Mouse (Mus musculus): ENCODE measurements around the gene Bpifb2. TPM values are rescaled to one million over a fixed set of nuclear protein-coding genes. Genes with fewer than 3 reads are reported as not detected.
"Not testable (repeated sequence)": the region's sequence is repeated elsewhere in the genome, so short reads cannot be mapped to it uniquely, and the experiment has no call there.

The Bpifb2 gene
- not detected in 2 replicates for polyA plus RNA-seq (2012; ENCODE audit: insufficient read depth, insufficient read length, missing spikeins)

GRCm38 (mm10) chr2:153874745-153875144 is at the start of gene Bpifb2:
Gene Bpifb2 (plus strand): TSS chr2:153875045.
- H3K4me1 ChIP-seq (ENCODE audit: control insufficient read depth, insufficient read depth, insufficient read length, low read length): no peaks in the 10 kb centered on the region
- no peak within 1 kb of the TSS for H3K4me3 ChIP-seq (ENCODE audit: insufficient read depth, low read depth, low read length)
- no peak within 1 kb of the TSS for H3K27ac ChIP-seq (replicated peaks; ENCODE audit: low read depth, low read length)

DNA sequence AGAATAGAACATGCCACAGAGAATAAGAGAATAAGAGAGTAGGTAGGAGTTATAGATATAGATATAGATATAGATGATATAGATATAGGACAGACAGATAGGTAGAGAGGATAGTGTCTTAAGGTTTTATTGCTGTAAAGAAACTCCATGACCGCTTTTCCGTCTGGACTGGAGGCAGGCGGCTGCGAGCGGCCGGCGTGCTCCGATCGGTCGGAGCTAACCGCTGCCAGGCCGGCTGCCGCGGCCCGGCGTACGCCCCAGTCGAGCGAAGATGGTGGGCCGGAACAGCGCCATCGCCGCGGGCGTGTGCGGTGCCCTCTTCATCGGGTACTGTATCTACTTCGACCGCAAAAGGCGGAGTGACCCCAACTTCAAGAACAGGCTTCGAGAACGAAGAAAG is 48.9 kb upstream of the Bpifb2 start:
- H3K4me3 ChIP-seq (ENCODE audit: insufficient read depth, low read depth, low read length); H3K4me1 ChIP-seq (ENCODE audit: control insufficient read depth, insufficient read depth, insufficient read length, low read length); H3K27ac ChIP-seq (replicated peaks; ENCODE audit: low read depth, low read length): not testable (repeated sequence)

DNA sequence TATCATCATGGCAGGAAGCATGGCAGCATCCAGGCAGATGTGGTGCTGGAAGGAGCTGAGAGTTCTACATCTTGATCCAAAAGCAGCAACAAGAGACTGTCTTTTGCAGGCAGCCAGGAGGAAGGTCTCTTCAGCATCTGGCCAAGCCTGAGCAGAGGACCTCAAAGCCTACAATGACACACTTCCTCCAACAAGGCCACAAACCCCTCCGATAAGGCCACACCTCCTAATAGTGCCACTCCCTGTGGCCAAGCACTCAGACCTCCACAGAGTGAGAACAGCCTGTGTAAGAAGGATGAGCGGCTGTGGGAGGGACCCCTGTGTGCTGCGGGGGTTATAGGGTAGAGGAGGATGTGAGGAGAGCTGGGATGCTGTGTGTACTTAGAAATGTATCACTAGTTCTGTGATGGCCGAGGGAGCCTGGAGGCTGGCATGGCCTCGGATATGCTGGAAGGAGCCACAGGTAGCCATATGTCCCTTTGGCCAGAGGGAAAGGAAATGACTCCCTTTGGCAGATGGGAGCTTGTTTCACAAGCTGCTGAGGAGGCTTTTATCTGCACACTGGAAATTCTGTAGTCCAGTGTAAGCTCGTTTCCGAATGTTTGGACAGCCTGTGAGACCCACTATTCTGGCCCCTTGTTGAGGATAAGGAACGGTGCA is 47.5 kb upstream of the Bpifb2 start:
- no peak overlapping the region for H3K27ac ChIP-seq (replicated peaks; ENCODE audit: low read depth, low read length)
- H3K4me3 ChIP-seq (ENCODE audit: insufficient read depth, low read depth, low read length): no peak overlapping the region
- no peaks in the 10 kb centered on the region for H3K4me1 ChIP-seq (ENCODE audit: control insufficient read depth, insufficient read depth, insufficient read length, low read length)

DNA sequence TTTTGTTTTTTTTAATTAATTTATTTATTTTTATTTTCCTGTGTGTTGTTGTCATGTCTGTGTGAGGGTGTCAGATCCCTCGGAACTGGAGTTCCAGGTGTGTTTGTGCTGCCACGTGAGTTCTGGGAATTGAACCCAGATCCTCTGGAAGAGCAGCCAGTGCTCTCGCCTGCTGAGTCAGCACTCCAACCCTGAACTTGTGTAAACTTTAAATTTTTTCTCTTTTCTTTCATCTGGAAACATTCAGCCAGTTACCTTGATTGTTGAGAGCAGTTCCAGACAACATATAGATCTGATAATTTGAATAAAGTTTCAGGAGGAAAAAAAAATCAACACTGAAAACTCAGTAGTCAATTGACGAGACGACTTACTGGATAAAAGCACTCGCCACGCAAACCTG is 46.1 kb upstream of the Bpifb2 start:
- Histone ChIP-seq H3K4me1 (ENCODE audit: control insufficient read depth, insufficient read depth, insufficient read length, low read length) (no peaks in the 10 kb centered on the region), H3K27ac (replicated peaks; ENCODE audit: low read depth, low read length) (no peak overlapping the region), H3K4me3 (ENCODE audit: insufficient read depth, low read depth, low read length) (no peak overlapping the region)

DNA sequence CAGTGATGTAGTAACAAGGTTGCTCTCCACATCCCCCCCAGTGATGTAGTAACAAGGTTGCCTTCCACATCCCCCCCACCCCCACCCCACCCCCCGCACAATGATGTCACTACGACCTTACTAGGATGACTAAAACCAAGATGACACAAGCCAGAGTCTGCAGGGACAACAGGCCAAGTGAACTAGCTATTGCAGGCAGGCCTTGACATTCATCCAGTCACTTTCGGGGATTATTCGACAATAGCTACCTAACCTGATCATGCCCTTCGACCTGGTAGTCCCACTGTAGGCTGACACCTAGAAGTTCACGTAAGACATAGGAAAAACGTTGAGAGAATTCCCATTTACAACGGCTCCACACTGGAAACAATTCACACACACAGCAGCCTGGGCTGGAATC is 41.6 kb upstream of the Bpifb2 start:
- H3K4me3 ChIP-seq (ENCODE audit: insufficient read depth, low read depth, low read length): no peak overlapping the region
- H3K27ac ChIP-seq (replicated peaks; ENCODE audit: low read depth, low read length): no peak overlapping the region
- no peaks in the 10 kb centered on the region for H3K4me1 ChIP-seq (ENCODE audit: control insufficient read depth, insufficient read depth, insufficient read length, low read length)

- Histone ChIP-seq H3K4me3 (ENCODE audit: insufficient read depth, low read depth, low read length) (no peak overlapping the region), H3K4me1 (ENCODE audit: control insufficient read depth, insufficient read depth, insufficient read length, low read length) (no peaks in the 10 kb centered on the region), H3K27ac (replicated peaks; ENCODE audit: low read depth, low read length) (no peak overlapping the region)
Measured at GRCm38 (mm10) chr2:153842854-153843253, 32.0 kb upstream of the Bpifb2 start.

DNA sequence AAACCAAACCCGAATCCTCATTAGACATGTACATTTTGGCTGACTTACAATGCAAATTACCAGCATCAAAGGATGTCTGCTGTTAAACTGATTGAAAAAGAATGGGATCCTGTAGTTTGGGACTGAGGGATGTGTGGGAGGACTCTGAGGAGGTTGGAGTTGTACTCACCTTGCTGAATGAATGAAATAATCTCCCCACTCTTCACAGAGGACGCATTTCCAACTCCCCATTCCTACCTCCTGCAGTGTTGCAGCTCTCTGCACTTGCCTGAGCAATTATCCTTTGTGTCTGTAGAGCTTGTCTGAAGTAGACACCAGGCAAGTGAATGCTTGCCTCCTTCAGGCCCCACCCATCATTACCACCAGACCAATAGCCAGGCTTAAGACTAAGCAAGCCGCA is 26.5 kb upstream of the Bpifb2 start:
- H3K27ac ChIP-seq (replicated peaks; ENCODE audit: low read depth, low read length): no peak overlapping the region
- no peak overlapping the region for H3K4me3 ChIP-seq (ENCODE audit: insufficient read depth, low read depth, low read length)
- H3K4me1 ChIP-seq (ENCODE audit: control insufficient read depth, insufficient read depth, insufficient read length, low read length): no peaks in the 10 kb centered on the region

- H3K4me1 ChIP-seq (ENCODE audit: control insufficient read depth, insufficient read depth, insufficient read length, low read length): no peaks in the 10 kb centered on the region
- no peak overlapping the region for H3K4me3 ChIP-seq (ENCODE audit: insufficient read depth, low read depth, low read length)
- no peak overlapping the region for H3K27ac ChIP-seq (replicated peaks; ENCODE audit: low read depth, low read length)
Measured at GRCm38 (mm10) chr2:153850351-153851029, 24.4 kb upstream of the Bpifb2 start.

DNA sequence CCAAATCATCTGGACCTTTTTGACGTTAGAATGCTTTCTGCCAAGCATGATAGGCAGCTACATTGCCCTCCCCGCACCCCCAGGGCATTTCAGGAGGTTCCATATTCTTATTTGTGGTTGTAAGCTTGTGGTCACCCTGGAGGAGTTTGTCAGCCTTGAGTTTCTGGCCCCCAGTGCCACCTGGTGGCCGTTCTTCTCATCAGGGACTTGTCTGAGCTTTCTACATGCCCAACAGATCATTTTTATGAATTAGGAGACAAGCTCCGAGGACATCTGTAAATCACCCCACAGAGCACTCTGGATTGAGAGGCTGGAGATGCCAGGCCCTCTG is 23.9 kb upstream of the Bpifb2 start:
- no peaks in the 10 kb centered on the region for H3K4me1 ChIP-seq (ENCODE audit: control insufficient read depth, insufficient read depth, insufficient read length, low read length)

DNA sequence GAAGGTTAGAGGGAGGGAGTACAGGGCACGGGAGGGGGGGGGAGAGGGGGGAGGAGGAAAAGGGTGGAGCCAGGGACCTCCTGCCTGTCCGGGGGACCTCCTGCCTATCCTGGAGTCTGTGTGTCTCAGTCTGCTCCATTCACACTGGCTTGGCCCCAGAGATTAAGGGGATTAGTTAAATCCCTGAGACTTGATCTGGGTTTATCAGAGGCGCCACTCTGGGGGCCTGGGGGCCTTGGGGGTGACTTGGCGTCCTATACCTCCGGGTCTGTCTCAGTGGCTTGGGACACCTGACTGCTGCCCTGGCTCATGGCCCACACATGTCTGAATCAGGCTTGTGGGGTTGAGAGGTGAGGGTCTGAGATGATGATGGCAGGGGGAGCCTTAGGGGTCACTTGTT is 21.3 kb upstream of the Bpifb2 start:
- H3K4me1 ChIP-seq (ENCODE audit: control insufficient read depth, insufficient read depth, insufficient read length, low read length): no peaks in the 10 kb centered on the region
- no peak overlapping the region for H3K4me3 ChIP-seq (ENCODE audit: insufficient read depth, low read depth, low read length)
- no peak overlapping the region for H3K27ac ChIP-seq (replicated peaks; ENCODE audit: low read depth, low read length)

More for the DNA sequence above, 23.9 kb upstream of the Bpifb2 start:
- Histone ChIP-seq H3K27ac (replicated peaks; ENCODE audit: low read depth, low read length) (no peak overlapping the region), H3K4me3 (ENCODE audit: insufficient read depth, low read depth, low read length) (no peak overlapping the region)

- Histone ChIP-seq H3K27ac (replicated peaks; ENCODE audit: low read depth, low read length) (no peak overlapping the region), H3K4me3 (ENCODE audit: insufficient read depth, low read depth, low read length) (no peak overlapping the region), H3K4me1 (ENCODE audit: control insufficient read depth, insufficient read depth, insufficient read length, low read length) (no peaks in the 10 kb centered on the region)
Measured at GRCm38 (mm10) chr2:153859581-153859980, 15.3 kb upstream of the Bpifb2 start.

- Histone ChIP-seq H3K4me1 (ENCODE audit: control insufficient read depth, insufficient read depth, insufficient read length, low read length) (no peaks in the 10 kb centered on the region), H3K4me3 (ENCODE audit: insufficient read depth, low read depth, low read length) (no peak overlapping the region), H3K27ac (replicated peaks; ENCODE audit: low read depth, low read length) (no peak overlapping the region)
Measured at GRCm38 (mm10) chr2:153860315-153860714, 14.5 kb upstream of the Bpifb2 start.

DNA sequence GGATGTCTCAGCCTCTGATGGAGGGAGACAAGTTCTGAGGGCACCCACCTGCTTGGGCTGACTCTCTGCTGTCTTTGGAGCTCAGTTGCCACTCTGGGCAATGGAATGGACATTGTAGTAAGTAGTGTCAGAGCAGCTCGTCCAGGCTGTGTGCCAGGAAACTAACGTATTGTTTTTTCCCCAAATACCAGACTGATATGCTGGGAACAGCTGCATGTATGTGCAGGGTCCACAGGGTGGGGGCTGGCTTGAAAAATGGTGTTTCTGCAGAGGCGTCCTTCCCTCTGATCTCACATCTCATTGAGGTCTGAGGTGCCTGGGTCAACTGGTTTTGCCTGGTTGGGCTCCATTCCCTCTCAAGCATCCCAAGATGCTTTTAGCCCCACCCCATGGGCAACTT is 14.1 kb upstream of the Bpifb2 start:
- Histone ChIP-seq H3K4me3 (ENCODE audit: insufficient read depth, low read depth, low read length) (no peak overlapping the region), H3K27ac (replicated peaks; ENCODE audit: low read depth, low read length) (no peak overlapping the region), H3K4me1 (ENCODE audit: control insufficient read depth, insufficient read depth, insufficient read length, low read length) (no peaks in the 10 kb centered on the region)

DNA sequence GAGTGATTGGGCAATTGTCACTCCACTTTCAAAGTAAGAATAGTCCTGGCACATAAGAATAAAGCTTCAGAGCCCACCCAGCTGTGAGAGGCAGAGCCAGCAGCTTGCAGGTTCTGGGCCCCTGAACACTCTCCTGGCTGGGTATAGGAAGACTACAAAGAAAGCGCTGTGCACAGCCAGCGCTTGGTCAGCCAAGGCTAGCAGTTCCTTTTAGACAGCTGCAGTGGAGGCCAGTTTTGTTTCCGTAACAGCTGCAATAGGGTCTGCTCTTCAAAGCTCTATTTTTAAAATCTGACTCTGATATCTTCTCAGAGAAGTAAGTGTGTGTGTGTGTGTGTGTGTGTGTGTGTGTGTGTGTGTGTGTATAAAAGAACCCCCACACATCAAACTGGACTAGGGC is 12.9 kb upstream of the Bpifb2 start:
- no peaks in the 10 kb centered on the region for H3K4me1 ChIP-seq (ENCODE audit: control insufficient read depth, insufficient read depth, insufficient read length, low read length)
- H3K4me3 ChIP-seq (ENCODE audit: insufficient read depth, low read depth, low read length): no peak overlapping the region
- H3K27ac ChIP-seq (replicated peaks; ENCODE audit: low read depth, low read length): no peak overlapping the region

GRCm38 (mm10) chr2:153870984-153871383 is 3.9 kb upstream of the Bpifb2 start, which contains the start of gene Sun5:
Gene Sun5 (minus strand): TSS chr2:153871084.
- Histone ChIP-seq H3K27ac (replicated peaks; ENCODE audit: low read depth, low read length) (no peak within 1 kb of the TSS), H3K4me3 (ENCODE audit: insufficient read depth, low read depth, low read length) (no peak within 1 kb of the TSS), H3K4me1 (ENCODE audit: control insufficient read depth, insufficient read depth, insufficient read length, low read length) (no peaks in the 10 kb centered on the region)

GRCm38 (mm10) chr2:153899111-153899510 is 24.3 kb downstream of the Bpifb2 start:
- Histone ChIP-seq H3K4me3 (ENCODE audit: insufficient read depth, low read depth, low read length) (no peak overlapping the region), H3K4me1 (ENCODE audit: control insufficient read depth, insufficient read depth, insufficient read length, low read length) (peaks cover 4% of the 10 kb centered on the region; the same call in 1 of the 2 replicates), H3K27ac (replicated peaks; ENCODE audit: low read depth, low read length) (no peak overlapping the region)

All from brown adipose tissue, adult 24 weeks (tissue).